Mouse (Mus musculus) myocyte (in vitro differentiated cells): Measurements from ENCODE around the gene Gnpnat1.

Experiments used
- CEBPB ChIP-seq: IDR thresholded peaks from 2 replicates; pipeline ENCODE4 v1.6.1; 2011; ENCODE audit warnings: mild to moderate bottlenecking, moderate library complexity; ENCODE audit not compliant: poor library complexity, insufficient read depth, severe bottlenecking
- E2F4 ChIP-seq: IDR thresholded peaks from one replicate; pipeline ENCODE4 v1.6.1; 2011; ENCODE audit warnings: mild to moderate bottlenecking, control low read depth, moderate library complexity; ENCODE audit not compliant: insufficient read depth
- MAX ChIP-seq: IDR thresholded peaks from one replicate; pipeline ENCODE4 v1.6.1; 2011; ENCODE audit warnings: low read depth, mild to moderate bottlenecking, control low read depth
- MYOD1 ChIP-seq, 3 experiments: IDR thresholded peaks; one replicate each; pipeline ENCODE4 v1.6.1; 2011; ENCODE audit warnings: control low read depth in 2 of 3, low read depth in 2 of 3, mild to moderate bottlenecking in 2 of 3, moderate library complexity in 1 of 3; ENCODE audit not compliant: insufficient read length in 2 of 3, control insufficient read depth in 1 of 3
- MYOG ChIP-seq, 3 experiments: IDR thresholded peaks; one replicate each; pipeline ENCODE4 v1.6.1; 2011; ENCODE audit warnings: control low read depth in 2 of 3, low read depth in 2 of 3, mild to moderate bottlenecking in 2 of 3; ENCODE audit not compliant: insufficient read length in 2 of 3, control insufficient read depth in 1 of 3, insufficient read depth in 1 of 3
- POLR2A ChIP-seq: IDR thresholded peaks from one replicate; pipeline ENCODE4 v1.6.1; 2011; ENCODE audit warnings: low read depth, mild to moderate bottlenecking, control low read depth, moderate library complexity; ENCODE audit not compliant: insufficient read length
- POLR2AphosphoS2 ChIP-seq: IDR thresholded peaks from one replicate; pipeline ENCODE4 v1.6.1; 2011; ENCODE audit warnings: low read depth, control low read depth; ENCODE audit not compliant: insufficient read length
- TCF12 ChIP-seq: IDR thresholded peaks from one replicate; pipeline ENCODE4 v1.6.1; 2011; ENCODE audit warnings: mild to moderate bottlenecking, control low read depth; ENCODE audit not compliant: poor library complexity, insufficient read depth, severe bottlenecking
- USF1 ChIP-seq: IDR thresholded peaks from one replicate; pipeline ENCODE4 v1.6.1; 2011; ENCODE audit warnings: low read depth, mild to moderate bottlenecking, control low read depth, moderate library complexity

DNA sequence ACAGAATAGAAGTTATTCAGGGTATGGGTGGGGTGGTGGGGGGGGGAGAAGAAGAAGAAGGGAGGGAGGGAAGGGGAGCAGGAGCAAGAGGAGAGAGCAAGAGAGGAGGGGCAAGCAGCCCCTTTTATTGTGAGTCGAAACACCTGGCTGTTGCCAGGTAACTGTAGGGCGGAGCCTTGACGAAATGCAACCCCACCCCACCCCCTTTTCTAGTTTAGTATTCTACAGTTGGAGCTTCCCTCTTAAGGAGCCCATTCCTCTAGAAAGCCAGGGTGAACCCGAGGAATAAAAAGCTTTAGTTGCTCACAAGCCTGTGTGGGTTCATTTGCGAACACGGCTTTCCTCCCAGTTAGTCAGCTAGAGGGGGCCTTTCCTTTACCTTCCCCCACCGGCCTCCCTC is 40.2 kb upstream of the Gnpnat1 start:
- TF ChIP-seq E2F4: no peak
- no peak for TF ChIP-seq MYOG (IDR thresholded peaks at IDR 0.05; ENCODE audit: control insufficient read depth in 1 of 3, insufficient read depth in 1 of 3, insufficient read length in 2 of 3, low read depth in 2 of 3)
- TF ChIP-seq CEBPB: no peak
- no peak for TF ChIP-seq USF1
- no peak for TF ChIP-seq POLR2A
- TF ChIP-seq TCF12: no peak
- TF ChIP-seq POLR2AphosphoS2: no peak
- no peak for TF ChIP-seq MAX
- TF ChIP-seq MYOD1 (IDR thresholded peaks at IDR 0.05; ENCODE audit: control insufficient read depth in 1 of 3, insufficient read length in 2 of 3, low read depth in 2 of 3): no peak
